Mouse (Mus musculus) midbrain, embryonic 11.5 days (tissue): ENCODE results near the gene Plk4. TPM values are rescaled to one million over a fixed set of nuclear protein-coding genes. Genes with fewer than 3 reads are reported as not detected.

Experiments
- ATAC-seq: fragments of 200-750 bp; cut with Nextera tagmentation; 2 replicates; pipeline ENCODE4 v1.8.0; 2017; ENCODE audit warnings: moderate TSS enrichment, moderate library complexity; ENCODE audit not compliant: low FRiP score
- DNase-seq: peaks from one replicate; pipeline ENCODE4 v3.0.0; 2015; ENCODE audit warnings: low spot score; ENCODE audit errors: missing footprints
- H3K27ac ChIP-seq: fragments of 300-500 bp; sonication (generic); 2 replicates; pipeline ENCODE4 v1.5.1; 2014; ENCODE audit warnings: low read depth, low read length
- H3K27me3 ChIP-seq: fragments of 300-500 bp; sonication (generic); 2 replicates; pipeline ENCODE4 v1.6.1; 2014; ENCODE audit warnings: mild to moderate bottlenecking, low read length, moderate library complexity, mixed read lengths; ENCODE audit not compliant: control insufficient read depth, insufficient read depth
- H3K36me3 ChIP-seq: fragments of 300-500 bp; sonication (generic); 2 replicates; pipeline ENCODE4 v1.6.1; 2014; ENCODE audit warnings: mild to moderate bottlenecking, low read length, moderate library complexity, mixed read lengths; ENCODE audit not compliant: control insufficient read depth, insufficient read depth
- H3K4me1 ChIP-seq: fragments of 300-500 bp; sonication (generic); 2 replicates; pipeline ENCODE4 v1.6.1; 2014; ENCODE audit warnings: low read length; ENCODE audit not compliant: control insufficient read depth, insufficient read depth
- H3K4me2 ChIP-seq: fragments of 300-500 bp; sonication (generic); 2 replicates; pipeline ENCODE4 v1.6.1; 2014; ENCODE audit warnings: mild to moderate bottlenecking, moderate library complexity
- H3K4me3 ChIP-seq: fragments of 300-500 bp; sonication (generic); 2 replicates; pipeline ENCODE4 v1.5.1; 2014; ENCODE audit warnings: low read depth, low read length
- H3K9ac ChIP-seq: fragments of 300-500 bp; sonication (generic); 2 replicates; pipeline ENCODE4 v1.6.1; 2014; ENCODE audit warnings: low read length
- H3K9me3 ChIP-seq: fragments of 300-500 bp; sonication (generic); 2 replicates; pipeline ENCODE4 v1.6.1; 2016; ENCODE audit warnings: low read length; ENCODE audit not compliant: control insufficient read depth
- WGBS: fragments of 180-500 bp; shearing (Covaris S2); extraction: QIAGEN DNeasy Blood & Tissue Kit; methylation state at CpG from one replicate; pipeline ENCODE4 v1.1.7; 2014; 5-methylcytosine and 5-hydroxymethylcytosine counted together
- polyA plus RNA-seq: library from polyadenylated mRNA; unstranded; fragments of >200 nt; fragmentation: Nextera tagmentation; extraction: Ambion mirVana; gene quantifications from 2 replicates; pipeline ENCODE4 v1.2.1, GENCODE M21; 2014

Gene Plk4
- polyA plus RNA-seq, result 63.6 and 72.8 TPM in 2 replicates

DNA sequence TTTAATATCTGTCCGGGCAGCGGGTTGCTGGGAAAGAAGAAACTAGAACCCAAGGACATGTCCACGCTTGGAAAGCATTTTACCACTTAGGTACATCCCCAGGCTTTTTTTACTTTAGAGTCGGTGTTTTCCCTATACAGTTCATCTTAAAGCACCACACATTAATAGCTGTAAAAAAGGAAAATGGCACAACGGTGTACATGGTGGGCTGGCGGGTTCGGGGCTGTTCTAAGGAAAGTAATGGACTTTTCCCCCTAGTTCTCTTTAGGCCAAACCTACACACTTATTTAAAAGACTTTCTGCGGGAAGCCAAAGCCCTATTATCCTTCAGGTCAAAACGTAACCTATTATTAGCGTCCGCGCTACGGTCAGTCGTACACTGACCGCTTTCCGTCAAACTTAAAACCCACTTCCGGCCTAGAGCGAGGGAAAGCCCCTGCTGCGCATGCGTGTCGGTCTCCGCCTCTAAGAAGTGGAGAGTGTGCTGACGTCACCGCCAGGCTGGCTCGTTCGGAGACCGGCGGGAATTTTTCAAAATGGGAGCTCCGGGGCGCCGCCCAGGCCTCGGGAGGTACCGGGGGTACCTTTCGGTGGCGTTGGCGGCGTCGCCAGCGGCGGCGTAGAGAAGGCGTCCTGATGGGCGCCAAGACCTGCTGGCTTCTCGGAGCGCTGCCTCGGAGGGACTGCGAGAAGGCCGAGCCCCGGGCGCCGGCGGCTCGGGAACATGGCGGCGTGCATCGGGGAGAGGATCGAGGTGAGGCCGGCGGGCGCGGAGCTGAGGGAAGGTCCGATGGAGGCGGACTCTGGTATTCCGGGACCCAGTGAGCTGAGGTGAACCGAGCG lies at the start of gene Plk4:
Gene Plk4 (plus strand): TSS at position 490 of the 843 bp plus-strand sequence.
- peaks cover 6% of the 10 kb centered on the region for H3K4me1 ChIP-seq
- DNase-seq, result peak; percentile 99
- peaks cover 6% of the 10 kb centered on the region; the same call in 1 of the 2 replicates for H3K36me3 ChIP-seq
- H3K27ac ChIP-seq, result no peak within 1 kb of the TSS; the same call in 1 of the 2 replicates
- ATAC-seq, result peak; percentile 98
- peak within 1 kb of the TSS; percentile 92 for H3K4me3 ChIP-seq
- H3K27me3 ChIP-seq, result no peaks in the 10 kb centered on the region
- H3K4me2 ChIP-seq, result peak within 1 kb of the TSS; percentile 80
- 2% methylated on average over 66 of the region's 66 CpGs for WGBS
- H3K9me3 ChIP-seq, result no peaks in the 10 kb centered on the region
- peak within 1 kb of the TSS; percentile 93 for H3K9ac ChIP-seq

DNA sequence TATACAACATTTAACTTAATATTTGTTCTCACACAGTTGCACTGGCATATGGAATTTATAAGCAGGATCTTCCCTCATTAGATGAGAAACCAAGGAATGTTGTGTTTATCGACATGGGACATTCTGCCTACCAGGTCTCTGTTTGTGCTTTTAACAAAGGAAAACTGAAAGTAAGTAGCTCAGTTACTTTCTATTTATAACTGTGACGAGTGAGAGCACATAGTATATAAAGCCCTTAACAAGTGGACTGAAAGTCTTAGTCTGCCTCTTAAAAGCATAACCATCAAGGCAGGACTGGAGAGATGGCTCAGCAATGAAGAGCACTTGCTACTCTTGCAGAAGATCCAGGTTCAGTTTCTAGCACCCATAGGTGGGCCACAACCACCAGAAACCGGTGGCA lies 39.1 kb upstream of the Plk4 start:
- Histone ChIP-seq H3K27me3 (no peaks in the 10 kb centered on the region), H3K9me3 (no peaks in the 10 kb centered on the region), H3K36me3 (peaks cover 5% of the 10 kb centered on the region; the same call in 1 of the 2 replicates), H3K4me3 (no peak overlapping the region), H3K4me2 (no peak overlapping the region), H3K4me1 (no peaks in the 10 kb centered on the region), H3K9ac (no peak overlapping the region), H3K27ac (no peak overlapping the region)
- ATAC-seq (no peak), DNase-seq (no peak)
- 94% methylated on average over 3 of the region's 3 CpGs for WGBS

DNA sequence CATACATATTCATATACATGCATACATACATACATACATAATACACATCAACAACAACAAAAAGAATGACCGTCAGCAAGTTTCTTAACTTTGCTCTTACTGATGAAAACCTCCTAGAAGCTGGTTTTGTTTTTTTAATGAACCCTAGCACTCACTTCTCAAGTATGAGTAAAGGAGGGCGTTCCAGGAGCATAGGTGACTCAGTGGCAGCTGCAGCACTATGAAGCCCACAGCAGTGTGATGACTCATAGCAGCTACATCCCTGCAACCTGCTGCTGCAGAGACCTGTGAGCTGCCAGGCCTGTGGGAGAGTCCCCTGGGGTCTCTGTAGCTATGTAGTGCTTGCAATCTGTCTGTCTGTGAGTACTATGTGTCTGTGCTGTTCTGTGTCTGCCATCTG lies 38.5 kb upstream of the Plk4 start:
- no peak for DNase-seq
- H3K27ac ChIP-seq, result no peak overlapping the region
- no peak overlapping the region for H3K4me2 ChIP-seq
- H3K9ac ChIP-seq, result no peak overlapping the region
- H3K36me3 ChIP-seq, result peaks cover 5% of the 10 kb centered on the region; the same call in 1 of the 2 replicates
- no peaks in the 10 kb centered on the region for H3K9me3 ChIP-seq
- no peak for ATAC-seq
- no peak overlapping the region for H3K4me3 ChIP-seq
- H3K4me1 ChIP-seq, result no peaks in the 10 kb centered on the region
- no peaks in the 10 kb centered on the region for H3K27me3 ChIP-seq
- WGBS, result 87% methylated on average over 2 of the region's 2 CpGs

DNA sequence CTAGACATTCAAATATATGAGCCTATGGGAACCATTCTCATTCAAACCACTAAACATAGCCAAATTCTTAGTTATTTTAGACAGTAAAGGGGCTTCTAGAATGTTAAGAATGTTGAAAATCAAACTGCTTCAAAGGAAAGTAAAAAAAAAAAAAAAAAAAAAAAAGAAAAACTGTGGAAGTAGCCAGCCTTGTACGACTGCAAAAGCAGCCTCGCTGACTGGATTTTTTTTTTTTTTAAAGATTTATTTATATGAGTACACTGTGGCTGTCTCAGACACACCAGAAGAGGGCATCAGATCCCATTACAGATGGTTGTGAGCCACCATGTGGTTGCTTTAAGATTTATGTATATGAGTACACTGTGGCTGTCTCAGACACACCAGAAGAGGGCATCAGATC lies 6.0 kb upstream of the Plk4 start:
- H3K4me3 ChIP-seq, result no peak overlapping the region

DNA sequence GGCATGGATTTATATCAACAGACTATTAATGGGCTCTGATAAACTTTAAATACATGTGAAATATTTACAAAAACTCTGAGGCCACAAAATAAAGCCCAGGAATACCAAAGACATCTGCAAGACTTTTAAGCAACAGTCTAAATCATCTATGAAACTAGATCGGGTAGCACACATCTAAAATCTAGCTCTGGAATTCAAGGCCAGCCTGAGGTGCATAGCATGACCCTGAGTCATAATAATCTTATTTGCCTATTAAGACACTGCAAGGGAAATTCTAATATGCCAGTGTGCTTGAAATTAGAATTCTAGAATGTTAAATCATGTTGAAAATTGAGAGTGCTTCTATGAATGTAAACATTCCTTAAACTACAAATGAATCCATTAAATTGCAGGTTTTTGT lies 1.8 kb upstream of the Plk4 start:
- Histone ChIP-seq H3K27ac (no peak overlapping the region), H3K36me3 (peaks cover 6% of the 10 kb centered on the region; the same call in 1 of the 2 replicates), H3K9ac (no peak overlapping the region), H3K27me3 (no peaks in the 10 kb centered on the region), H3K4me1 (peaks cover 6% of the 10 kb centered on the region), H3K9me3 (no peaks in the 10 kb centered on the region), H3K4me2 (no peak overlapping the region), H3K4me3 (no peak overlapping the region)
- ATAC-seq (no peak), DNase-seq (no peak)
- WGBS, result 76% methylated on average over 1 of the region's 1 CpGs

More for the DNA sequence above, 6.0 kb upstream of the Plk4 start:
- no peak overlapping the region for H3K4me2 ChIP-seq
- no peak overlapping the region for H3K27ac ChIP-seq
- DNase-seq (no peak), ATAC-seq (no peak)
- H3K36me3 ChIP-seq, result no peaks in the 10 kb centered on the region
- H3K4me1 ChIP-seq, result no peaks in the 10 kb centered on the region
- no peak overlapping the region for H3K9ac ChIP-seq
- H3K27me3 ChIP-seq, result no peaks in the 10 kb centered on the region
- 96% methylated on average over 2 of the region's 2 CpGs for WGBS
- no peaks in the 10 kb centered on the region for H3K9me3 ChIP-seq

DNA sequence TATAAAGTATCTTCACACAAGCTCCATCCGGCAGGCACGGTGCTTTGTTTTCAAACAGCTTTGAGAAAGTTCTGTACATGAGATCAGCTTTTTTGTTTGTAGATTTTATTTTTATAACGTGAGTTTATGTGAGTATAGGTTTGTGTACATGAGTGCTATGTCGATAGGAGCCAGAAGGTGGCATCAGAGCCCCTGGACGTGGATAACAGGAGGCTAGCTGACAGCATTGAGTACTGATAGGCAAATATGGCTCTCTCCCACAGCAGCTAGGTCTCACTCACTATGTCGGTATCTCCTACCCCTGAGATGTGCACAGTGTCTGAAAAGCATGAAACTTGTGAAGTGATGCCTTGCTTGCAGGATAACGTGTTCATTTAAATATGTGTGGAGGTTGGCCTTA lies 1.3 kb upstream of the Plk4 start:
- H3K36me3 ChIP-seq, result peaks cover 6% of the 10 kb centered on the region; the same call in 1 of the 2 replicates
- H3K9me3 ChIP-seq, result no peaks in the 10 kb centered on the region
- H3K4me2 ChIP-seq, result no peak overlapping the region
- DNase-seq (peak; percentile 87), ATAC-seq (no peak)
- H3K9ac ChIP-seq, result no peak overlapping the region
- no peak overlapping the region for H3K27ac ChIP-seq
- no peaks in the 10 kb centered on the region for H3K27me3 ChIP-seq
- H3K4me3 ChIP-seq, result no peak overlapping the region
- 42% methylated on average over 7 of the region's 7 CpGs for WGBS
- peaks cover 6% of the 10 kb centered on the region for H3K4me1 ChIP-seq

DNA sequence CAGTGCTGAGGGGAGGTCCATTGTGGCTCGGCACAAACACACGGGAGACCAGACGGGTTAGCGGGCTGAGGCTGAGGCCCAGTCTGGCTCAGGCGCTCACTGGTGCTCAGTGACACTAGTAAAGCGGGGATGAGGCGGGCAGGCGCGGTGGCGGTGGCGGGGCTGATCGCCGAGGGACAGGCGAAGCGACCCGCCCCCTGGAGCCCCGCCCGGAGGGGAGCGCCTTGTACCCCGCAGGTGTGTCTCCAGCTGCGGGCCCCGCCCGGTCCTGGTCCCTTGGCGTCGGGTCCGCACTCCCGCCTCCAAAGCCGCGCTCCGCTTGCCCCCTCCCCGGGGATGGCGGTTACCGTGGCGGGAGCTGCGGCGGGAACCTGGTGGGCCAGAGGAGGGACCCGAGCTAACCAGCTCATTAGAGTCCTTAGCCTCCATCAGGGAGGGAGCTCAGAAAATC lies 579 bp downstream of the Plk4 start:
- WGBS, result under 1% methylated on average over 31 of the region's 37 CpGs
- H3K4me1 ChIP-seq, result peaks cover 6% of the 10 kb centered on the region
- DNase-seq (peak; percentile 87), ATAC-seq (peak; percentile 87)
- peak overlapping the region; percentile 93 for H3K9ac ChIP-seq
- no peaks in the 10 kb centered on the region for H3K27me3 ChIP-seq
- H3K9me3 ChIP-seq, result no peaks in the 10 kb centered on the region
- peak overlapping the region; percentile 80 for H3K4me2 ChIP-seq
- H3K4me3 ChIP-seq, result peak overlapping the region; percentile 92
- H3K27ac ChIP-seq, result no peak overlapping the region; the same call in 1 of the 2 replicates
- peaks cover 12% of the 10 kb centered on the region; the same call in 1 of the 2 replicates for H3K36me3 ChIP-seq

DNA sequence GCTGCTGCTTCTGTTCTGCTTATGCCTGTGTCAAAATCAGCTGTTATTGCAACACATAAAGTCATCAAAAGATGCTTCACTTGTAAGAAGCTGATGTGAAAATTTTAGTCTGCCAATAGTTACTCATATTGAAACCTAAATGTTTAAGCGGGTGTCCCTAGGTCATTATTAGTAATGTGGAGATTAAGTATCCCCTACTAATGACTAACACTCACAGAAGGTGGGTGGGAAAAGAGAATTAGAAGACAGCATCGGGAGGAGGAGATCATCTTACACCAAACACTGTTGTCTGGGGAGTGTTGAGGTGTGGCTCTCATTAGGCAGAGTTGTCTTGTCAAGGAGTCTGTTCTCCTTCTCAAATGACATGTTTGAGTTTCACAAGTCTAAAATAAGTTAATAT lies 7.1 kb downstream of the Plk4 start:
- Histone ChIP-seq H3K4me2 (no peak overlapping the region), H3K27me3 (no peaks in the 10 kb centered on the region), H3K4me1 (no peaks in the 10 kb centered on the region), H3K9me3 (no peaks in the 10 kb centered on the region), H3K27ac (no peak overlapping the region), H3K9ac (no peak overlapping the region), H3K4me3 (no peak overlapping the region), H3K36me3 (peaks cover 21% of the 10 kb centered on the region; the same call in 1 of the 2 replicates)
- ATAC-seq, result no peak
- 74% methylated on average over 2 of the region's 2 CpGs for WGBS
- no peak for DNase-seq

DNA sequence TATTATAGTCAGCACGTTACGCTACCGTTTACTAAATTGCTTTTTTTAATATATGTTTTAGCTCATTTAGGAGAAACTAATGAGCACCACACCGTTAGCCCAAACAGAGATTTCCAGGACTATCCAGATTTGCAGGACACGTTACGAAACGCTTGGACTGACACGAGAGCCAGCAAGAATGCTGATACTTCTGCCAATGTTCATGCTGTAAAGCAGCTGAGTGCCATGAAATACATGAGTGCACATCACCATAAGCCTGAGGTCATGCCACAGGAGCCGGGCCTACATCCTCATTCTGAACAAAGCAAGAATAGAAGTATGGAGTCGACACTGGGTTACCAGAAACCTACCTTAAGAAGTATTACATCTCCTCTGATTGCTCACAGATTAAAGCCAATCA lies 8.9 kb downstream of the Plk4 start:
- Histone ChIP-seq H3K4me2 (no peak overlapping the region), H3K27me3 (no peaks in the 10 kb centered on the region), H3K9me3 (no peaks in the 10 kb centered on the region), H3K4me1 (no peaks in the 10 kb centered on the region), H3K4me3 (no peak overlapping the region), H3K27ac (no peak overlapping the region), H3K9ac (no peak overlapping the region), H3K36me3 (peaks cover 24% of the 10 kb centered on the region)
- ATAC-seq, result no peak
- no peak for DNase-seq
- 95% methylated on average over 10 of the region's 10 CpGs for WGBS
